Mouse (Mus musculus): Measurements from ENCODE around the gene Batf3. TPM values are rescaled to one million over a fixed set of nuclear protein-coding genes. Genes with fewer than 3 reads are reported as not detected.

Gene Batf3
- total RNA-seq, 2 experiments from 2014 or later: not detected

DNA sequence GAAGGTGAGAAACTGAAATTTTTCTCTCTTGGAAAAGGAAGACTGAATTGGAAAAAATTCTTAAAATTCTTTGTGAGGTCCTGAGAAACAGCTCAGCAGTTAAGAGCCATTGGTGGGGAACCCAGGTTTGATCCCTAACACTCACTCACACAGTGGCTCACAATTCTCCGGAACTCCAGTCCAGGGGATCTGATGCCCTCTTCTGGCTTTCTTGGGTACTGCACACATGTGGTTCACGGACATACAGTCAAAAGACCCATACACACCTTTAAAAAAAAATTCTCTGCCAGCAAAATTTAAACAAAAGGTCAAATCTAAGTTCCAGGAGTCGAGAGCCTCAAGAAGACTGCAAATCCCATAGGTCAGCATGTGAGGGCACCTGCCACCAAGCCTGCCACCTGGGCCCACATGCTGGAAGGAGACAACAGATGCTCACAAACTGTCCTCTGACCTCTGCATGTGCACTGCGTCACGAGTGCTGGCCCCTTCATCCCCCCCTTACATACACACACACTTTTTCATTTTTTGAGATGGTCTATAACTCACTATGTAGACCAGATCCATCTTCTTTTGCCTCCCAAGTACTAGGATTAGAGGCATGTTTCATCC, 12.6 kb upstream of the Batf3 start:
- 0 out of 2 replicates have a peak, but pooled peaks have one; percentile 49 for ATAC-seq (replicated peaks; ENCODE audit: low FRiP score, low TSS enrichment, poor library complexity, severe bottlenecking)

DNA sequence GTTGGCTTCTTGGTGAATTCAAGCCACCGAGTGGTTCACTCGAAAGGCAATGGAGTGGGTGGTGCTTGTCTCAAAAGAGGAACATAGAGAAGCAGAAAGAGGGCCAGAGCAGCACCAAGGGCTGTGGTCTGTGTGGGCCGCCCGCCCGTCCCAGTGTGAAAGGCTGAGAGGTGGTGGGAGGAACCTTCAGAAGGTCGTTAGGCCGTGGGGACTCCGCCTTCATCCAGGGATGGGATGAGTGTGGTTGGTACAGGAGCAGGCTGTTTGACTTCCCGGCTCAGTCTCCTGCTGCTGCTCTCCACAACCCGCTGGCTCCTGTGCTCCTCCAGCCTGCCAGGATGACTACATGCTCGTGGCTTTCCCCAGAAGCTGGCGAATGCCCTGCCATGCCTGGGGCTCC, 12.1 kb upstream of the Batf3 start:
- ATAC-seq (replicated peaks; ENCODE audit: low FRiP score, low TSS enrichment, poor library complexity, severe bottlenecking): peak; percentile 37

DNA sequence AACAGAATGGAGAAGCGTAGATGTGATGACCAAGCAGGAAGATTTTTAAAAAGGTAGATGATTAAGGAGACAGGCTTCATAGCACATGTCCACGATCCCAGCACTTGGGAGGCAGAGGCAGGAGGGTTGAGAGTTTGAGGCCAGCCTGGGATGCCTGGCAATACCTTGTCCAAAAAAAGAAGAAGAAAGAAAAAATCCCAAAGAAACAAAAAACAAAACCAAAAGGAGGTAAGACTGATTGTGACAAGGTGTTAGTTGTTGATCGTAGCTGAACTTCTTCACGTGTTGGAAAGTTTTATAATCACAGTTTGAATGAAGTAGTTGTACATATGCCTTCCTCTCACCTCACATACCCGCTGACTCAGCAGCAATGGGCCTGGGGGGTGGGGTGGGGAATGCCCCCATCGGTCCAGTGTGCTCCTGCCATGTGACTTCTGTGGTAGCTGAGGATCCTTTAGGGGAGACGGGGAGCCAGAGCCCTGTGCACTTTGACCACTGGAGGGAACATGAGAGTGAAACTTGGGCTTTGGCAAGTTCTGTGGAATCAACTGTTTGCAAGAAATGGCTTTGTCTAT, 11.3 kb upstream of the Batf3 start:
- no peak for ATAC-seq (replicated peaks; ENCODE audit: low FRiP score, low TSS enrichment, poor library complexity, severe bottlenecking)

DNA sequence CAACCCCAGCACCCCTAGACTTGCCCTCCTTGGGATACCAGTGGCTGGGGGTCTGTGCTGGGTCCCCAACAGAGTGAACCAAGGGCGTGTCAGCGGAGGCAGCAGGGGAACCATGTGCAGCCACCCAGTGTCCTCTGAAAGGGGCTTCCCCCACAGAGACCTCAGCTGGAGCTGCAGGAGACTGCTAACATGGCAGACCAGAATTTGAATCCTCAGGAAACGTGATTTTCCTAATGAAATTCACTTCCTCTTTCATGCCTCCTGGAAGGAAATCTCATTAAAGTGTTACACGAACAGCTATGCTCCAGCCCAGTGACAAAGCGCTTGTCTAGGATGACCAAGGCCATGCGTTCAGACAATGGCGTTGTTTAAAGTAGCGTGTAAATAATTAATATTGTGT, 10.7 kb upstream of the Batf3 start:
- no peak for ATAC-seq (replicated peaks; ENCODE audit: low FRiP score, low TSS enrichment, poor library complexity, severe bottlenecking)

DNA sequence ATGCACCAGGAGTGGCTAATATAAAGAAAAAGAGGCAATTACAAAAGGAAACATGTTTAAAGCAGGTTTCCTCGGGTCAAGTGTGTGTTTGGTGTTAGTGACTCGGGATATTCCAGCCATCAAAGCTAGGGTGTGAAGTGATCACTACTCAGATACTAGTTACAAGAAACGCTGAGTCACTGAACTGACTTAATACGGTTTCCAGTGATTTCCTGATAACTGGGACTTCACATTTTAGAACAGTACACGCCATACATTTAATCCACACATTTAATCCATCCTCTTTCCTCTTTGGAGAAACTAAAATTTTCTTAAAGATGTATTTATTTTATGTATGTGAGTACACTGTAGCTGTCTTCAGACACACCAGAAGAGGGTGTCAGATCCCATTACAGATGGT, 9.7 kb upstream of the Batf3 start:
- ATAC-seq (replicated peaks; ENCODE audit: low FRiP score, low TSS enrichment, poor library complexity, severe bottlenecking): no peak

DNA sequence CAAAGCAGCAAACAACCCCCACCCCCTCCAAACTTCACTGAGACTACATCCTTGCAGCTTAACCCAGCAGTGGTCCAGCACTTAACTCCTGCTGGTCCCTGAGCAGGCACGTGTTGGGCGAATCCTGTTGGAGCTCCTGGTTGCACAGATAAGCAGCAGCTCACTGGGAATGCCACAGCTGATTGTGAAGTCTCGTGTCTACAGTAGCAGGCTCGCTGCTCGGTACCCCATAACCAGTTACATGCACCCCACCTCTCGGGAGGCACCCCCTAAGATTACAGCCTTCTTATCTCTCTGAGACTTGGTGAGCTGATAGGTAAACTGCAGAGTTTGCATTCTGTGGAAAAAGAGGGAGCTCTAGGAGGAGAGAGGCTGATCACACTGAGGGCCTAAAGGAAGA, 8.3 kb upstream of the Batf3 start:
- no peak for ATAC-seq (replicated peaks; ENCODE audit: low FRiP score, low TSS enrichment, poor library complexity, severe bottlenecking)

DNA sequence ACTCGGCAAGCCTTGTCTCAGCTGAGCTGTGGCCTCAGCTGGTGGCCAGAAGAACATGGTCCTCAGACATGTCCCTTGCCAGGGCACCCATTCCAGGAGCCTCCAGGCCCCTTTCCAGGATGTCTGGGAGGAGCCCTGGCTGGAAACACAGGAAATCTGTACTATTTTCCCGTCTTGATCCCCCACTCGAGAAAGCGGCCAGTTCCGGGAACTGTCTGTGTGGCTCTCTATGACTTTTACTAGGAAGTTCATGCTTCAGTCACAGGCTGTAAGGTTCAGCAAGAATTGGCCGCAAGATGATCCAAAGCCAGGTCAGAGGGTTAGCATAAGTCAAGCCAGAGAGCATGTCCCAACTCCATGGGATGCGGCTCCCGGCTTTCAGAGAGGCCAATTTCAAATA, 5.6 kb upstream of the Batf3 start:
- no peak for ATAC-seq (replicated peaks; ENCODE audit: low FRiP score, low TSS enrichment, poor library complexity, severe bottlenecking)

DNA sequence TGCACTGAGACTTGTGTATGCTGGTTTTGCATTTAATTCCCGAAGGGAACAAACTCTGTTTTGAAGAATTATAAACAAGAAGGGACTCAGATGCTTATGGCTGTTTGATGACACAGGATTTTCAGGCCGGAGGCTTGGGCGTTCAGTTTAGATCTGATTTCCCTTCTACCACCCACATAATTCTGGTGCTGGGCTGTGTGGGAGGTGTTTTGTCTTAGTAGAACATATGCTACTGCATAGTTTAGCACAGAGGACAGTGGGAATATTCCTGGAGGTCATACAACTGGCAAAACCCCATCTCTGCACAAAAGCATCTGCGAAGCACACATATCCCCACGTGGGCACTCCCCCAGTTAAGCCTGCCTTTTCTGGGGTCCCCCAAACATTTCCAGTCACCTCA, 4.1 kb upstream of the Batf3 start:
- ATAC-seq (replicated peaks; ENCODE audit: low FRiP score, low TSS enrichment, poor library complexity, severe bottlenecking): no peak

DNA sequence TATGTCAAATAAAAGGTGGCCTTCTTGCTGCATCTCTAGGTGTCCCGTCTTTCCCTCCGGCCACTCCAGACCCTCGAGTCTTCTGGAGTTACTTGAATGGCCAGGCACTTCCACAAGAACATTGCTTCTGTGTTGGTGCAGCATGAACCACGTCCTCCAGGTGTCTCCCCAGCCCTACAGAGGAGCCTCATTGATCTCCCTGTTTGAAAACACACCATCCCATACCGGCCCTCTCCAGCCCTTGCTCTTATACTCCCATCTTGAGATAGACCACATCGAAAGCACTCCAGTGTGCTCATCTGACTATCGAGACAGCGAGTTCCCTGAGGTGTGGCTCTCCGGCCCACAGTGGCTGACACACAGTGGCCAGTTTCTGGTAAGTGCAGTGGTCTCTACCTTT, 2.6 kb upstream of the Batf3 start:
- no peak for ATAC-seq (replicated peaks; ENCODE audit: low FRiP score, low TSS enrichment, poor library complexity, severe bottlenecking)

DNA sequence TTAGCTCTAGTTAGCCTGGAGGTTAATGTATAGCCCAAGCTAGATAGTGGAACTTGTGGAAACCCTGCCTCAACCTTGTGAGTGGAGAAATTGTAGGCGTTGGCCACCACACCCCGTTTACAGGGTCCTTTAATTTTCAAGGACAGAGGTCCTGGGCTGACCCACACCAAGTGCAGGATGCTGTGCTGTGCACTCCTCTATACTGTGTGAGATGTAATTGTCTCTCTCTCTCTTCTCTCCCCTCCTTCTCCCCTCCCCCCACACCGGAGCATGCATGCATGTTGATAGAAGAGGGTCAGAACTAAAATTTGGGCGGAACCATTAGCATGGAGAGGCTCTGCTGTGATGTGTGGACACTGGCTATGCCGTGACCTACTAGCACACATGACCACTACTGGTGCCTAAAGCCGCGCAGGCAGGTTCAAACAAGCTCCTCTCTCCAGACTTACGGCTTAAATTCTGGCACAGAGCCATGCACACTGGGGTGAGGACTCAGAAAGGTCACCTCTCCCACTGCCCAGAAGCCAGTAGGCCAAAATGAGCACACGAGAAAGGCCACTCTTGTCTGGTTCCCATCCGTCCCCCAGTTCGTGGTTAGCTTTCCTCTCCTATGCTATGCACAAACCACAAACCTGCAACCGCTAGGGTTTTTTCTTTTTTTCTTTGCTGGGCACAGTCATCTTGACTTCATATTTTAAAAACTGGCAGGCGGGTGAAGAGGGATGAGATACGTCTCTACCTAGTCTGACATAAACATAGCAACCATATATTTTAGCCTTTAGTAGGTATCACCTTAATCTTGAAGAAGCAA, 571 bp upstream of the Batf3 start:
- ATAC-seq (replicated peaks; ENCODE audit: low FRiP score, low TSS enrichment, poor library complexity, severe bottlenecking): peak; percentile 24; the same call in 1 of the 2 replicates

DNA sequence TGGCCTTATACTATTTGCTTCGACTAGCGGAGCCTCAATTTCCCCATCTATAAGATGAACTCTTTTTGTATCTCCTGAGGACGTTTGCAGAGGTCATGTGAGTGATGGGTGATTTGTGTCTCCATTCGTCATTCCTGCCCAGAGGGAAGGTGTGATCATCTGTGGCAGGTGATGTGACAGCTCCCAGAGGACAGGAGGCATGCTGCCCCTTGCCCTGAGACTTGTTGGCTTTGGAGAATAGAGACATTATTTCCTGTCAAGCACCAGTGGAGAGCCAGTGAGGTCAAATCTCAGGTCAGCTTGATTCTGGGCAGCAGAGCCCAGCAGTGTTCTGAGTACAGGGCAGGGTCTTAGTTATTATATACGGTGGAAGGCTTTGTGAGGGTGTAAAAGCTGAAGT, 1.5 kb downstream of the Batf3 start:
- ATAC-seq (replicated peaks; ENCODE audit: low FRiP score, low TSS enrichment, poor library complexity, severe bottlenecking): no peak

DNA sequence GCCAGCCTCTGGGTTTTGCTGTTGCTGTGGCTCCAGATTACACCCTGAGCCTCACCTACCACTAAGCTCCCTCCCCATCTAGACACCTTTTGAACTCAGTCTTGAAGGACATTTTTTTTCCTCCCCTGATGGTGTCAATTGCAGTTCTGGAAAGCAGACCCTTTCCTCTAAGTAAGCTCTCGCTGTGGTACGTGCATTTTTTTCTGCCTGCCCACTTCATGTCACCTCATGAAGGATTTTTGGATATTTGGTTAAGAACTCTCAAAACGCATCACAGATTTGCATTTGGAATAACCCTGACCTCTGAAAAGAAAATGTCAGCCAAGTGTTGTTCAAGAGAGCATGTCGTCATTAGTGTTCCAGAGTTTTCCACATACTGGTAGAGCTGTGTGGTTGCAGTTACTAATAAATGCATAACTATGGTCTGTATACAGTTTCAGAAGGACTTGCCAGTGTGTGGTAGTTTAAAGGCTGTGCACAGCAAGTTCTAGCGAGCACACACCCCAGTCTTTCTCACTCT, 2.2 kb downstream of the Batf3 start:
- ATAC-seq (replicated peaks; ENCODE audit: low FRiP score, low TSS enrichment, poor library complexity, severe bottlenecking): no peak

DNA sequence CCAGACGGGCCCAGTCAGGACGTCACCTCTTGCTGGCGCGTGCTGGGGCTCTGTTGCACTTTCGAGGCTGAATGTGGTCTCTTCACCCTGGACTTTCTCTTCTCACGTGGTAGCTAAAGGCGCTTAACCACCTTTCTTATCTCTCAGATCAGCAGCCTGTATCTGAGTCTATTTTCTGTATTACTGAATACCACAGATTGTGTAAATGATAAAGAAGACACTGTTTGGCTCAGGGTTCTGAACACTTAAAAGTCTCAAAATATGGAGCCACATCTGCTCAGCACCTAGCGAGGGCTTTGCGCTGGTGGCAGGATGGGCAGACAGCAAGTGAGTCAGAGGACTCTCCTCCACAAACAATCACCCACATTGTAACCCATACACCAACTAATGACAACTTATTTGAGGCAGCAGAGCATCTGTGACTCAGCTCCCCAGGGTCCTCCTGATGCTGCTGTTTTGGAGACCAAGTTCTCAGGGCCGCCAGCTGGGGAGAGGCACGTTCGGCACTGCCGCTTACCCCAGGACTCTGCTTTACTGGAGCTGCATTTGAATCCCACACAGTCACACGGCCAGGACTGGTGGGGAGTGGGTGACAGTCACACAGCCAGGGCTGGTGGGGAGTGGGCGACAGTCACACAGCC, 5.2 kb downstream of the Batf3 start:
- ATAC-seq (replicated peaks; ENCODE audit: low FRiP score, low TSS enrichment, poor library complexity, severe bottlenecking): no peak

DNA sequence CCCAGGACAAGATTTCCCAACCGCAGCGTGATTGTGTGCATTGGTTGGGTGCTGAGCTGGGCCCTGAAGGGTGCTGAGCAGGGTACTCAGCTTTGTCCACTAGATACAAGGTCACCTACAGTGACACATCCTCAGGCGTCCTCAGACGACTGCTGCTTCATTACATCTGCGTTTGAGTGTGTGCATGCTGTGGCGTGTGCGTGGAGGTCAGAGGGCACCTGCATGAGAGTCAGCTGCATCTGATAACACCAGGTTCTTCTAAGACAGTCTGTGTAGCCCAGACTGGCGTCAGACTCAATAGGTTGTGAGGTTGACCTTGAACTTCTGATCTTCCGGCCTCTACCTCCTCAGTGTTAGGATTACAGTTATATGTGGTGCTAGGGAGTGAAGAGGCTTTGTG, 7.6 kb downstream of the Batf3 start:
- ATAC-seq (replicated peaks; ENCODE audit: low FRiP score, low TSS enrichment, poor library complexity, severe bottlenecking): no peak

DNA sequence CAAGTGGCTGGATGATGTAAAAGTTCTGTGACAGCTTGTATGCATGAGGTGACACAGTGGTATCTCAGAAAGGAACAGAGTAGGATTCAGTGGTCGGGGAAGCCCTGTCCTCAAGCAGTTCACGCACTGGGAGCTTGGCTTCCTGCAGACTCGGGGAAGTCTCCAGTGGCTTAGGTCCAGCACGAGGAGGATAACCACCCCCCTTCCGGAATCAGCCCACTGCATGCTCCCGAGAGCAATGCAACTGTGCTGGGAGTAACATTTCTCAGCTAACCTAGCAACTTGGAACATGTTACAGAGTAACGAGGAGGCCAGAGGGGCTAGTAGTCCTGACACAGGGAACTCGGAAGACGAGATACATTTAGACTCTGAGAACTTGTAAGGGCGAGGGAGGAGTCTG, 9.7 kb downstream of the Batf3 start:
- ATAC-seq (replicated peaks; ENCODE audit: low FRiP score, low TSS enrichment, poor library complexity, severe bottlenecking): no peak

DNA sequence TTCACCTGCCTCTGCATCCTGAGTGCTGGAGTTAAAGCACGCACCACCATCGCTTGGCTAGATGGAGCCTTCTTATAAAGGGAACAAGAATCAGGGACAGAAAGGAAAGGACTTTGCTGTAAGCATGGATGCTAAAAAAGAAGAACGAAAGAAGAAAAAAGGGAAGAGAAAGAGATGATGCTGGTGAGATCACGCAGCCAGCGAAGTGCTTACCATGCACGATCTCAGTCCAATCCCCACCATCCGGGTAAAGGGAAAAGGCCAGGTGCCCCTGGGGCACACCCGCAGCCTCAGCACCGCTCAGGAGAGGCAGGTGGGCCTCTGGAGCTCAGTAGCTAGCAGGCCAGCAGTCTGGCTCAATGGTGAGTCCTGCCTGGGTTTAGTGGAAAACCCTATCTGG, 12.3 kb downstream of the Batf3 start:
- ATAC-seq (replicated peaks; ENCODE audit: low FRiP score, low TSS enrichment, poor library complexity, severe bottlenecking): no peak

DNA sequence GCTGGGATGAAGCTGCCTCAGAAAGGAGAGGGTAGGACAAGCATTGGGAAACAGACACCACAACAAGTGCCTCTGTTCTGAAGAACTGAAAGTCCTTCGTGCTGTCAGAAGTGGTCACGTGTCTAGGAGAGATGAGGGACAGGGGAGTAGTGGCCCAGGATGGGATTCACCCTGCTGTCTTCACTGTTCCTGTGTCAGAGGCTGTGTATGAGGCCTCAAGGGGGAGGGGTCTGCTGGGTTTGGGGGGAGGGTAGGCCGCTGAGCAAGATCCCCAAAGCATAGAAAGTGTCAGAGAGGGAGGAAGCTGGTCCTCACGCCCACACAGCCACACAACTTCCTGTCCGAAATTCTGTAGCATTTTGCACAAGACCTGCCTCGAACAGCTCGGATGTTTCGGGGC, 13.5 kb downstream of the Batf3 start:
- ATAC-seq (replicated peaks; ENCODE audit: low FRiP score, low TSS enrichment, poor library complexity, severe bottlenecking): no peak

DNA sequence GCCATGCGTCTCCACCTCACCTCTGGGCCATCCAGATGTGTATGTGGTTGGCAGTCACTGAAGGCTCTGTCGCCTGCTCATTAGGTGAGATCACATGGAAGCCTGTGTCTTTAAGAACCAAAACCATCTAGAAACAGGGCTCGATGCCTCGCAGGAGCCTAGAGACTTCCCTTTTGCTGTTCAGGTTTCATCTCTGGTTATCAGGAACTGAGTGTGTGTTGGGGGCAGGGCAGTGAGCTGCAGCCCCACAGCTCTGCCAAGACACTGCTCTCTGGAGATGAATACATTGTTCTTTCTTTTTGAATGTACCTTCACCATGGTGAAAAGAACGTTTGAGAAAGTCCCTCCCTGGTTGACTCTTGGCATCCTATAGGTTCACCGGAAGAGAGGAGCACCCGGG, 17.2 kb downstream of the Batf3 start:
- no peak for ATAC-seq (replicated peaks; ENCODE audit: low FRiP score, low TSS enrichment, poor library complexity, severe bottlenecking)

DNA sequence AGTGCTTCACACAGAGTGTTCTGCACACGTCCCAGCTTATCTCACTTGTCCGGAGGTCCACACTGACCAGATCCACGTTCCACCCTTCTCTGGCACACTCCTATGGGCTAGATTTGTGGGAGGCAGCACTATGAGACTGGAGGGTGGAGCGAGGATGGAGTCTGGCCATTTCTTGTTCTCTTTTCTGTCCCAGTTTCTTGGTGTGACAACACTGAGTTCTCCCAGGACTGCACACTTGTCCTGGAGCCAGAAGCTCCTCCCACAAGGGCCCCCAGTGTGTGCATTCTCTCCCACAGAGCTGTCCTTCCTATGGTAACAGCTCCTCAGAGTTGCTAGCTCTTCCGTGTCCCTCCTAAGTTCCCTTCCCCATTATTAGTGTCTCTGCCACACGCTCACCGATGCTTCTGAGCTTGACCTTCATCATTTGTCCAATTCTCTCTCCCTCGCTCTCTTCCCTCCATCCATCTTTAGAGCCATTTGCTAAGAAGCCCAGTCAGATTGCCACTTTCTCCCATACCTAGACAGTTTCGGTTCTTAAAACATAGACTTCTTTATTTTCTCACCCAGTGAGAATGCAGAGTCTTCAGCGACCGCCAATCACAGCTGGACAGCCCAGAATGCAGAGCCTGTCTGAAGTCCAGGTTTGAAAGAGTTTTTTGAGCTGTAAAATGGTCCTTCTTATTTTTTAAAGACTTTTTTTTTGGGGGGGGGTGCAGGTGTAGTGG, 18.0 kb downstream of the Batf3 start:
- no peak for ATAC-seq (replicated peaks; ENCODE audit: low FRiP score, low TSS enrichment, poor library complexity, severe bottlenecking)

DNA sequence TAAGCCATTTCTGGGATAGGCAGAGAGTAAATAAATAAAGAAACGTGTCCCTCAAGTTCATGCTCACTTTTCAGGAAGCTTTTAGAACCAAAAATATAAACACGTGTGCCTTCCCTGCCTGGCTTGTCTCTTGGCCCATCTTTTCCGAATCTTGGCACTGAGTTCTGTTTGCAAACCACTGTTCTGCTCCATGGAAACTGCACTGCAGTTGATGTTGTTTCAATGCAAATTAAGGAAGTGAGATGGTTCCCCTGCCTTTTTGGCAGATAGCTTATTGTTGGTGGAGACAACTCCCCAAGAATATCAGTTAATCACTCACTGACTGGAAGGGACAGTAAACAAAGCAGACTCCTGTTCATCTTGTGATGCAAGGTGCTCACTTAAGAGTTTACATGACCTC, 25.1 kb downstream of the Batf3 start:
- ATAC-seq (replicated peaks; ENCODE audit: low FRiP score, low TSS enrichment, poor library complexity, severe bottlenecking): no peak

Measured in megakaryocyte-erythroid progenitor cell, adult 5-6 weeks (primary cell).